Mouse (Mus musculus): ENCODE results near the gene Pdcd1lg2. TPM values are rescaled to one million over a fixed set of nuclear protein-coding genes. Genes with fewer than 3 reads are reported as not detected.

The Pdcd1lg2 gene
- total and polyA plus RNA-seq, 3 experiments, result 0.14 TPM; not detected in 2

DNA sequence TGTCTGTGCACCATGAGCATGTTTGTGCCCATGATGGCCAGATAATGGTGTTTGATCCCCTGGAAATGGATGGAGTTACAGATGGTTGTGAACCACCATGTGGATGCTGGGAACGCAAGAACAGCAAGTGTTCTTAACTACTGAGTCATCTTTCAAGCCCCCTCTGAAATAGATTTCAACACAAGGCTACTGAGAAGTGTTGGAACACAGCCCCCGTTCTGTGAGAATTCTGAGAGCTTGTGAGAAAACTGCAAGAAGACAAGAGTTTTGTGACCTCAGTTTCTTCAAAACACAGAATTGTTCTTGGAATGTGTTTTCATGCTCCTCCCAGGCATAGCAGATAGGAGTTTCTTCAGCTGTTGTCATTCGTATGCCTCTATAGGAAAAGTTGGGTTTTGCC is 104.7 kb downstream of the Pdcd1lg2 start:
- H3K36me3 ChIP-seq (ENCODE audit: control insufficient read depth, insufficient read depth, low read length), result peaks cover 4% of the 10 kb centered on the region; the same call in 1 of the 2 replicates

DNA sequence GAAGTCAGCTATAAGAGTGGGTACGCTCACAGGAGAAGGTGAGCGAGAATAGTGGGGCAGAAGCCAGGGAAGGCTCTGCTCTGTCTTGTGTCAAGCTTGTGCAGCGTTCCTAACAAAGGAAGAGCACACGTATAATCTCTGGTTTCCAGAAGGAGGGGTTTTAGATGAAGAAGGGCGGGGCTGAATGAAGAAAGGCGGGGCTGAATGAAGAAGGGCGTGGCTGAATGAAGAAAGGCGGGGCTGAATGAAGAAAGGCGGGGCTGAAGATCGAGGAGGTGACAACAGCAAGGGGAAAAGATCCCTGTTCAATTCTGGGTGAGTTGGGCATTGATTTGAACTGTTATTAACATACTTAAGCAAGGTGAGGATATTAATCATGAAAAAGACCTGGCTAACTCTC is 105.3 kb downstream of the Pdcd1lg2 start:
- TF ChIP-seq POLR2A (IDR thresholded peaks at IDR 0.05; ENCODE audit: insufficient read depth, low read depth, low read length) (no peak), EP300 (IDR thresholded peaks at IDR 0.05; ENCODE audit: insufficient read depth, low read depth, low read length) (no peak), CTCF (IDR thresholded peaks at IDR 0.05) (no peak)
- Histone ChIP-seq H3K9ac (ENCODE audit: low read depth, low read length) (no peak overlapping the region), H3K36me3 (ENCODE audit: control insufficient read depth, insufficient read depth, low read length) (peaks cover 9% of the 10 kb centered on the region), H3K4me1 (ENCODE audit: control insufficient read depth, insufficient read depth, low read length) (peaks cover 2% of the 10 kb centered on the region), H3K27ac (no peak overlapping the region), H3K79me2 (replicated peaks; ENCODE audit: control insufficient read depth, insufficient read depth, low read length) (no peaks in the 10 kb centered on the region), H3K4me3 (no peak overlapping the region), H3K27me3 (ENCODE audit: control insufficient read depth, insufficient read depth, low read length) (no peaks in the 10 kb centered on the region)
- intact Hi-C loops (cut with DNase I), result no loop called here
- DNase-seq, result no peak
- WGBS, result 76% methylated on average over 10 of the region's 10 CpGs

More for the DNA sequence above, 104.7 kb downstream of the Pdcd1lg2 start:
- Histone ChIP-seq H3K27ac (no peak overlapping the region), H3K9ac (ENCODE audit: low read depth, low read length) (no peak overlapping the region), H3K4me3 (no peak overlapping the region), H3K4me1 (ENCODE audit: control insufficient read depth, insufficient read depth, low read length) (no peaks in the 10 kb centered on the region; the same call in none of the 2 replicates), H3K27me3 (ENCODE audit: control insufficient read depth, insufficient read depth, low read length) (no peaks in the 10 kb centered on the region), H3K79me2 (replicated peaks; ENCODE audit: control insufficient read depth, insufficient read depth, low read length) (no peaks in the 10 kb centered on the region)
- 92% methylated on average over 3 of the region's 3 CpGs for WGBS
- intact Hi-C loops (cut with DNase I), result no loop called here
- no peak for DNase-seq
- TF ChIP-seq CTCF (IDR thresholded peaks at IDR 0.05) (no peak), POLR2A (IDR thresholded peaks at IDR 0.05; ENCODE audit: insufficient read depth, low read depth, low read length) (no peak), EP300 (IDR thresholded peaks at IDR 0.05; ENCODE audit: insufficient read depth, low read depth, low read length) (no peak)

DNA sequence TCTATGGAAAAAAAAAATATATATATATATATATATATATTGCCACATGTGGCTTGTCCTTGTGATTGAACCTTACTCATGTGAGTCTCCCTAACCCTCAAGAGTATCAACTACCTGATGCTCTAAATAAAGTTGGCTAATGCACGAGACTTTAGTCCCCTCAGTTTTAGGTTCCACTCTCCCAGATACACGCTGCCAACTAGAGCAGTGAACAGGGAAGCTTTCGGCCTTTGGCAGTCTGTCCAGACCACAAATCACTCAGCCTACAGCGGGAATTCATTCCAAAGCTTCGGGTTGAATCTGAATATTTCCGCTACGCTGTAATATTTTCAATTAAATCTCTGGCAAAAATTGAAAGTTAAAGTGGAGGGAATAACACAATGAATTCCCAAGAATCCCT is 107.7 kb downstream of the Pdcd1lg2 start:
- H3K4me3 ChIP-seq, result no peak overlapping the region
- intact Hi-C loops (cut with DNase I), result no loop called here
- 78% methylated on average over 7 of the region's 7 CpGs for WGBS

DNA sequence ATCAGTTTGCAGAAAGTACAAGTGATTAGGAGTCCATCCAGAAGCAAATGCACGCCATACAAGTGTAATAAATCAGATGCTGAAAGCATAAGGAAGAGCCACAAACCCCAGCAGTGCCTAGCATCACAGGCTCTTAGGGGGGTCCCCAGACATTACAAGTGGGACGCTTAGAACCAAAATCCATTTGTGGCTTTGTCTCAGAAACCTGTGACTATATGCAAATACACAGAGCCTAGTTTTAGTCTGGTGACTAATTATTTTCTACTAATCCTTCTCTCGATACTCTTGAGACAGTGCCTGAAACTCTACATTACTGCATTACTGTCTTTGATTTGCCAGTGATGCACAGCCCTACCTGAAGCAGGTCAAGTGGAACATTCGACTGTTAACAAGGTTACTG is 108.2 kb downstream of the Pdcd1lg2 start:
- no peak for TF ChIP-seq CTCF (IDR thresholded peaks at IDR 0.05)
- no peak overlapping the region for H3K9ac ChIP-seq (ENCODE audit: low read depth, low read length)
- H3K36me3 ChIP-seq (ENCODE audit: control insufficient read depth, insufficient read depth, low read length), result peaks cover 11% of the 10 kb centered on the region
- WGBS, result 82% methylated on average over 4 of the region's 4 CpGs
- intact Hi-C loops (cut with DNase I), result no loop called here
- H3K79me2 ChIP-seq (replicated peaks; ENCODE audit: control insufficient read depth, insufficient read depth, low read length), result peaks cover 6% of the 10 kb centered on the region
- no peaks in the 10 kb centered on the region for H3K27me3 ChIP-seq (ENCODE audit: control insufficient read depth, insufficient read depth, low read length)
- H3K27ac ChIP-seq, result no peak overlapping the region
- H3K4me3 ChIP-seq, result no peak overlapping the region
- DNase-seq, result no peak
- H3K4me1 ChIP-seq (ENCODE audit: control insufficient read depth, insufficient read depth, low read length), result peaks cover 2% of the 10 kb centered on the region

More for the DNA sequence above, 107.7 kb downstream of the Pdcd1lg2 start:
- Histone ChIP-seq H3K27ac (no peak overlapping the region), H3K27me3 (ENCODE audit: control insufficient read depth, insufficient read depth, low read length) (no peaks in the 10 kb centered on the region), H3K79me2 (replicated peaks; ENCODE audit: control insufficient read depth, insufficient read depth, low read length) (peaks cover 6% of the 10 kb centered on the region), H3K36me3 (ENCODE audit: control insufficient read depth, insufficient read depth, low read length) (peaks cover 11% of the 10 kb centered on the region), H3K4me1 (ENCODE audit: control insufficient read depth, insufficient read depth, low read length) (peaks cover 2% of the 10 kb centered on the region), H3K9ac (ENCODE audit: low read depth, low read length) (no peak overlapping the region)
- TF ChIP-seq EP300 (IDR thresholded peaks at IDR 0.05; ENCODE audit: insufficient read depth, low read depth, low read length), result no peak
- TF ChIP-seq CTCF (IDR thresholded peaks at IDR 0.05), result no peak
- TF ChIP-seq POLR2A (IDR thresholded peaks at IDR 0.05; ENCODE audit: insufficient read depth, low read depth, low read length), result no peak
- no peak for DNase-seq

Other genes with a start within 250 kb of the Pdcd1lg2 start
- gene Jak2, start 159.1 kb upstream of the Pdcd1lg2 start, total RNA-seq (2021), result 10 to 100 TPM; 17.8 to 19.5 TPM
- 4.3 and 9.1 TPM in 2 replicates for gene Jak2, start 159.1 kb upstream of the Pdcd1lg2 start, polyA plus RNA-seq (2012; rRNA removed)
- under 1 TPM in 1 of 2 experiments, not detected in 1; 0.73 TPM for gene Insl6, start 85.6 kb upstream of the Pdcd1lg2 start, total RNA-seq (2021)
- gene Insl6, start 85.6 kb upstream of the Pdcd1lg2 start, polyA plus RNA-seq (2012; rRNA removed), result 0.26 and 0.39 TPM in 2 replicates
- not detected for gene Rln1, start 76.2 kb upstream of the Pdcd1lg2 start, total RNA-seq (2021)
- gene Rln1, start 76.2 kb upstream of the Pdcd1lg2 start, polyA plus RNA-seq (2012; rRNA removed), result not detected in 2 replicates
- 10 to 100 TPM; 22.9 to 28.1 TPM for gene Plgrkt, start 43.5 kb upstream of the Pdcd1lg2 start, total RNA-seq (2021)
- 29.9 and 36.4 TPM in 2 replicates for gene Plgrkt, start 43.5 kb upstream of the Pdcd1lg2 start, polyA plus RNA-seq (2012; rRNA removed)
- 1 to 10 TPM; 1.8 to 5.4 TPM for gene Cd274, start 43.5 kb upstream of the Pdcd1lg2 start, total RNA-seq (2021)
- gene Cd274, start 43.5 kb upstream of the Pdcd1lg2 start, polyA plus RNA-seq (2012; rRNA removed), result 4.3 and 5.2 TPM in 2 replicates
- 10 to 100 TPM; 16.9 to 20.6 TPM for gene Ric1, start 111.4 kb downstream of the Pdcd1lg2 start, total RNA-seq (2021)
- 9.2 and 15.0 TPM in 2 replicates for gene Ric1, start 111.4 kb downstream of the Pdcd1lg2 start, polyA plus RNA-seq (2012; rRNA removed)
- gene Ermp1, start 237.5 kb downstream of the Pdcd1lg2 start, total RNA-seq (2021), result 10 to 100 TPM in 1 of 2 experiments, 1 to 10 TPM in 1; 8.9 to 10.5 TPM
- gene Ermp1, start 237.5 kb downstream of the Pdcd1lg2 start, polyA plus RNA-seq (2012; rRNA removed), result 6.5 and 12.0 TPM in 2 replicates

Data from heart, adult 2 months (tissue).